Mouse (Mus musculus) liver, postnatal 0 days (tissue): Measurements from ENCODE around the gene Pdcl2.

Source experiments
- CTCF ChIP-seq: sonication (generic); IDR thresholded peaks from 2 replicates; pipeline ENCODE4 v1.5.1; 2016; ENCODE audit warnings: antibody characterized with exemption, low read depth
- EP300 ChIP-seq: IDR thresholded peaks from 2 replicates; pipeline ENCODE4 v1.6.1; 2016; ENCODE audit warnings: antibody characterized with exemption, low read depth, mild to moderate bottlenecking

DNA sequence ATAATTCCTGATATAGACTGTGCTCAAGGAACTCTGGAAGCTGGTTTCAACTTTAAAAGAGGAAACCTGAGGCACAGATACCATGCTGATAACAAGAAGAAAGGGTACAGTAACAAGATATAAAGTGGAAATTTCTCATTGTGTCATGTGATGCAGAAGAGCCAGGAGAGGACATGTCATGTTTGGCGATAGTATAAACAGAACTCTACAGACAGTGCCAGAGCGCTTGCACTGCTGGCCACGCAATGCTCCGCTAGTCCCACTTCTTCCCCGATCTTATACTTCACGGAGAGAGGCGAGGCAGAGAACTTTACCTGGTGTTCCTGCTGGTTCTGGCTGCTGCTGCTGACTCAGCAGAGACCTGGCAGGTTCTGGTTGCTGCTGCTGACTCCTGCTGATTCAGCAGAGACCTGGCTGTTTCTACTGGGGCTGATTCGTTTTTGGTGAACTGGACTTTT lies 41.7 kb downstream of the Pdcl2 start:
- TF ChIP-seq EP300 (no peak), CTCF (no peak)
